Mouse (Mus musculus) ES-E14 (cell line): ENCODE measurements around the gene Ccnjl. TPM values are rescaled to one million over a fixed set of nuclear protein-coding genes. Genes with fewer than 3 reads are reported as not detected.

Experiments used
- DNase-seq: peaks from one replicate; pipeline ENCODE4 v3.0.0-alpha.2; 2013; ENCODE audit warnings: low read depth, low spot score
- H3K27ac ChIP-seq: 2 replicates; pipeline ENCODE4 v1.5.1; 2012; ENCODE audit warnings: low read depth, mild to moderate bottlenecking, low read length, moderate library complexity, mixed read lengths; ENCODE audit not compliant: poor library complexity, insufficient read depth, severe bottlenecking
- H3K36me3 ChIP-seq: 2 replicates; pipeline ENCODE4 v1.6.1; 2012; ENCODE audit warnings: mild to moderate bottlenecking, low read length, moderate library complexity, mixed read lengths; ENCODE audit not compliant: control insufficient read depth, poor library complexity, insufficient read depth, severe bottlenecking
- H3K4me1 ChIP-seq, 2 experiments: fragments of 150-350 bp in 1 of 2; sonication (generic) in 1 of 2; 2 replicates each; pipeline ENCODE4 v1.6.1; 2012; ENCODE audit warnings: low read length in 2 of 2, mild to moderate bottlenecking in 1 of 2, mixed read lengths in 1 of 2; ENCODE audit not compliant: control insufficient read depth in 2 of 2, insufficient read depth in 2 of 2, poor library complexity in 1 of 2
- H3K4me3 ChIP-seq, 2 experiments: fragments of 150-350 bp in 1 of 2; sonication (generic) in 1 of 2; 2 replicates each; pipeline ENCODE4 v1.5.1; 2012; ENCODE audit warnings: low read length in 2 of 2, low read depth in 1 of 2, mild to moderate bottlenecking in 1 of 2, mixed read lengths in 1 of 2; ENCODE audit not compliant: insufficient read depth in 1 of 2, poor library complexity in 1 of 2, severe bottlenecking in 1 of 2
- H3K9ac ChIP-seq: 2 replicates; pipeline ENCODE4 v1.6.1; 2012; ENCODE audit warnings: low read depth, mild to moderate bottlenecking, low read length, mixed read lengths; ENCODE audit not compliant: poor library complexity, insufficient read depth, severe bottlenecking
- H3K9me3 ChIP-seq: fragments of 150-350 bp; sonication (generic); 2 replicates; pipeline ENCODE4 v1.6.1; 2012; ENCODE audit warnings: low read depth, mild to moderate bottlenecking, low read length; ENCODE audit not compliant: control insufficient read depth, insufficient read depth
- HCFC1 ChIP-seq: IDR thresholded peaks from 2 replicates; pipeline ENCODE4 v1.6.1; 2012; ENCODE audit warnings: low read length, inconsistent platforms, borderline replicate concordance; ENCODE audit not compliant: insufficient read depth
- MAFK ChIP-seq: IDR thresholded peaks from 2 replicates; pipeline ENCODE4 v1.6.1; 2014; ENCODE audit warnings: mild to moderate bottlenecking, low read depth, low read length, inconsistent platforms; ENCODE audit not compliant: insufficient read depth
- ZC3H11A ChIP-seq: IDR thresholded peaks from 2 replicates; pipeline ENCODE4 v1.6.1; 2012; ENCODE audit warnings: low read depth, mild to moderate bottlenecking, inconsistent platforms, low read length, borderline replicate concordance
- ZNF384 ChIP-seq: IDR thresholded peaks from 2 replicates; pipeline ENCODE4 v1.6.1; 2012; ENCODE audit warnings: low read depth, low read length, inconsistent platforms
- in situ Hi-C, 2 experiments: fragments of 600-800 bp; cut with MboI; formaldehyde crosslinking; loops; one replicate each; pipeline ENCODE4 v1.15.1; 2025; ENCODE audit warnings: low sequenced_read_pairs in 2 of 2, inconsistent platforms in 1 of 2; ENCODE audit not compliant: unreplicated experiment in 2 of 2
- total RNA-seq: library from RNA; depleted of rRNA; stranded (reverse); fragments of 300-350 nt; gene quantifications from 2 replicates; pipeline ENCODE4 v1.2.3, GENCODE M21; 2012; rRNA removed

Gene Ccnjl
- total RNA-seq, 1 experiment: 1.0 TPM

DNA sequence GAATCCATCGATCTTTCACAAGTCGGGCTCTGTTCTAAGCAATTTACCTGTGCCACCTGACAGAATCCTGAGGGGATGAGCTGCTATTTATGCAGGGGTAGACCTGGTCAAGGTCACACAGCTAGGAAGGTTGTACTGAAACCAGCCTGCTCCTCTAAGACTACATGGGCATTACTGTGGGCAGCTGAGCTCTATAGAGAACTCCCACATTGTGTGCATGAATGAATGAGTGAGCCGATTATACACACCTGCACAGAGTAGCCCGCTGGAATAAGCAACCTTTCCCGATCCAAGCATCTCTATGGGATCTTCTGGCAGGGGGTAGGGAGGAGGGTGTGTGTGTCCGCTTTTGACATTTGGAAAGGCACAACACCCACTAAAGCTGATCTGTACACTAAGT lies 104.6 kb downstream of the Ccnjl start:
- in situ Hi-C loops: no loop called here
- Histone ChIP-seq H3K4me3 (no peak overlapping the region), H3K9ac (no peak overlapping the region), H3K27ac (no peak overlapping the region; the same call in 1 of the 2 replicates), H3K9me3 (no peaks in the 10 kb centered on the region), H3K4me1 (peaks cover 0 to 10% of the 10 kb centered on the region in 2 experiments; a peak in 2 of 4 replicates), H3K36me3 (no peaks in the 10 kb centered on the region)
- DNase-seq: no peak
- no peak for TF ChIP-seq ZC3H11A
- no peak for TF ChIP-seq HCFC1
- TF ChIP-seq ZNF384: no peak
- no peak for TF ChIP-seq MAFK

DNA sequence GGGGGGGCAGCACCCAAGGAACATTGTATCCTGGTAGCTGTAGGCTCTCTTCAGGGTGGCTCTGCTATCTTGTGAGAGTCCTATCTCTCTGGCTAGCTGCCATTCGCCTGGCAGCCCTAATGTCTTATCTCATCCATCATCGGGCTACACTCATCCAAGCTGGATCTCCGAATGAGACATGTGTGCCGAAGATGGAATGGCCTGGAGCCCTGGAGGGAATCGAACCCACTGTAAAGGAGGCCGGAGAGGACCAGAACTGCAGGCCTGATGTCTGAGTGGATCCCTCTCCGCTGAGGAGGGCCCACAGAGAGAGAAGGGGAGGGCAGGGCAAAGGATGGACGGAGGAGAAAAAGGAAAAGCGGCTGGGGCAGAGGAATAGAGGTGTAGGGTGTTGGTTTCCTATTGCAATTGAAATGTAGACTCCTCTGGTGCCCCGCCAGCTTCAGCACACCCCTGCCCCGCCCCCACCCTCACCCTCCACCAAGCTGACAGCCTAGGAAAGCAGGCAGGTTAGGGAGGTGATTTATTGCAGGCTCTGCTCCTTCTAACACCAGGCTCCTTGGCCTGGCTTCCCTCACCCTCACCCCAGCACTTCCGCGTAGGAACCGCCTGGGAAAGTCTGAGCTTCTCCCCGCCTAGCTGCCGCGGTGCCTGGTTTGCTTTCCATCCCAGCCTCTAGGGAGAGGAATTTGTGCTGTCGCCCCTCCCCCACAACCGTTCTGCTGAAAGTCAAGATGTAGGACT lies 105.2 kb downstream of the Ccnjl start:
- Histone ChIP-seq H3K4me3 (peak overlapping the region in 1 of 2 experiments; percentile 14; a peak in 1 of 4 replicates), H3K4me1 (peaks cover 0 to 10% of the 10 kb centered on the region in 2 experiments; a peak in 2 of 4 replicates), H3K36me3 (no peaks in the 10 kb centered on the region), H3K9me3 (no peaks in the 10 kb centered on the region), H3K9ac (no peak overlapping the region), H3K27ac (peak overlapping the region; percentile 68)
- in situ Hi-C loops: no loop called here
- DNase-seq: peak; percentile 88
- no peak for TF ChIP-seq ZC3H11A
- 0 out of 2 replicates have a peak, but pooled peaks have one; percentile 5 for TF ChIP-seq MAFK
- TF ChIP-seq HCFC1: no peak
- TF ChIP-seq ZNF384: no peak

Other genes with a start within 250 kb of the Ccnjl start
- 69.3 and 90.5 TPM in 2 replicates for gene Pttg1, start 102.5 kb upstream of the Ccnjl start, total RNA-seq
- gene Slu7, start 95.0 kb upstream of the Ccnjl start, total RNA-seq: 23.5 and 28.8 TPM in 2 replicates
- gene C1qtnf2, start 54.5 kb upstream of the Ccnjl start, total RNA-seq: not detected in 2 replicates
- 0.49 and 0.63 TPM in 2 replicates for gene 4933415A04Rik, start 58.3 kb downstream of the Ccnjl start, total RNA-seq
- 0.63 TPM in 1 of 2 replicates, not detected in the other for gene Fabp6, start 72.8 kb downstream of the Ccnjl start, total RNA-seq
- gene Pwwp2a, start 153.2 kb downstream of the Ccnjl start, total RNA-seq: 30.2 and 36.3 TPM in 2 replicates
- 38.5 and 58.5 TPM in 2 replicates for gene Ttc1, start 219.2 kb downstream of the Ccnjl start, total RNA-seq